Mouse (Mus musculus) heart, postnatal 0 days (tissue): ENCODE measurements at regions not wholly inside any gene's neighbourhood (a gene's known extent, or its start where the extent isn't known, plus 50 kb on each side); places are given as distances from the start of the nearest gene placed in this dataset.

ENCODE experiments used
- ATAC-seq: fragments of 200-750 bp; cut with Nextera tagmentation; 2 replicates; pipeline ENCODE4 v1.8.0; 2017; ENCODE audit warnings: low read depth, moderate number of reproducible peaks, moderate library complexity; ENCODE audit not compliant: insufficient read depth
- DNase-seq: peaks from one replicate; pipeline ENCODE4 v3.0.0-alpha.2; 2016; ENCODE audit warnings: low spot score
- H3K27ac ChIP-seq: fragments of 300-500 bp; sonication (generic); 2 replicates; pipeline ENCODE4 v1.5.1; 2014; ENCODE audit warnings: low read depth, mild to moderate bottlenecking
- H3K27me3 ChIP-seq: fragments of 300-500 bp; sonication (generic); 2 replicates; pipeline ENCODE4 v1.6.1; 2014; ENCODE audit warnings: low read length, mixed read lengths; ENCODE audit not compliant: control insufficient read depth, insufficient read depth
- H3K36me3 ChIP-seq: fragments of 300-500 bp; sonication (generic); replicated peaks from 2 replicates; pipeline ENCODE4 v1.6.1; 2014; ENCODE audit warnings: low read length, mixed read lengths; ENCODE audit not compliant: control insufficient read depth, insufficient read depth
- H3K4me1 ChIP-seq: fragments of 300-500 bp; sonication (generic); 2 replicates; pipeline ENCODE4 v1.6.1; 2014; ENCODE audit warnings: antibody characterized with exemption; ENCODE audit not compliant: control insufficient read depth, insufficient read depth
- H3K4me2 ChIP-seq: fragments of 300-500 bp; sonication (generic); 2 replicates; pipeline ENCODE4 v1.6.1; 2014; ENCODE audit warnings: low read depth, mild to moderate bottlenecking, low read length, moderate library complexity
- H3K4me3 ChIP-seq: fragments of 300-500 bp; sonication (generic); 2 replicates; pipeline ENCODE4 v1.5.1; 2014; ENCODE audit warnings: low read depth, low read length
- H3K9ac ChIP-seq: fragments of 300-500 bp; sonication (generic); replicated peaks from 2 replicates; pipeline ENCODE4 v1.6.1; 2014; ENCODE audit warnings: low read depth, low read length, mixed read lengths
- H3K9me3 ChIP-seq: fragments of 300-500 bp; sonication (generic); replicated peaks from 2 replicates; pipeline ENCODE4 v1.6.1; 2016; ENCODE audit warnings: low read length; ENCODE audit not compliant: control insufficient read depth
- CTCF ChIP-seq: IDR thresholded peaks from 2 replicates; pipeline ENCODE4 v1.5.1; 2016; ENCODE audit warnings: antibody characterized with exemption, control low read depth, low read depth
- EP300 ChIP-seq: IDR thresholded peaks from 2 replicates; pipeline ENCODE4 v1.6.1; 2016; ENCODE audit warnings: antibody characterized with exemption, low read depth
- WGBS: fragments of 180-500 bp; shearing (Covaris S2); extraction: QIAGEN DNeasy Blood & Tissue Kit; methylation state at CpG from one replicate; pipeline ENCODE4 v1.1.7; 2014; 5-methylcytosine and 5-hydroxymethylcytosine counted together

GRCm38 (mm10) chr7:64013023-64013547 lies 74.4 kb upstream of the Klf13 start:
- Histone ChIP-seq H3K9me3 (0 out of 2 replicates have a peak, but pooled peaks cover 3% of the 10 kb centered on the region), H3K4me1 (0 out of 2 replicates have a peak, but pooled peaks cover 7% of the 10 kb centered on the region), H3K36me3 (no peaks in the 10 kb centered on the region), H3K27me3 (no peaks in the 10 kb centered on the region), H3K27ac (no peak overlapping the region), H3K4me3 (no peak overlapping the region), H3K4me2 (no peak overlapping the region), H3K9ac (no peak overlapping the region)
- TF ChIP-seq CTCF (no peak), EP300 (no peak)
- DNase-seq (no peak), ATAC-seq (no peak)
- WGBS, result 37% methylated on average over 5 of the region's 5 CpGs

GRCm38 (mm10) chr7:64012268-64012601 lies 73.5 kb upstream of the Klf13 start:
- H3K27me3 ChIP-seq, result no peaks in the 10 kb centered on the region
- TF ChIP-seq EP300 (no peak), CTCF (no peak)
- H3K27ac ChIP-seq, result no peak overlapping the region
- no peak for ATAC-seq
- no peaks in the 10 kb centered on the region for H3K36me3 ChIP-seq
- 72% methylated on average over 8 of the region's 8 CpGs for WGBS
- DNase-seq, result no peak
- H3K4me1 ChIP-seq, result 0 out of 2 replicates have a peak, but pooled peaks cover 7% of the 10 kb centered on the region
- no peak overlapping the region for H3K9ac ChIP-seq
- H3K4me3 ChIP-seq, result no peak overlapping the region
- 0 out of 2 replicates have a peak, but pooled peaks cover 3% of the 10 kb centered on the region for H3K9me3 ChIP-seq
- no peak overlapping the region for H3K4me2 ChIP-seq

DNA sequence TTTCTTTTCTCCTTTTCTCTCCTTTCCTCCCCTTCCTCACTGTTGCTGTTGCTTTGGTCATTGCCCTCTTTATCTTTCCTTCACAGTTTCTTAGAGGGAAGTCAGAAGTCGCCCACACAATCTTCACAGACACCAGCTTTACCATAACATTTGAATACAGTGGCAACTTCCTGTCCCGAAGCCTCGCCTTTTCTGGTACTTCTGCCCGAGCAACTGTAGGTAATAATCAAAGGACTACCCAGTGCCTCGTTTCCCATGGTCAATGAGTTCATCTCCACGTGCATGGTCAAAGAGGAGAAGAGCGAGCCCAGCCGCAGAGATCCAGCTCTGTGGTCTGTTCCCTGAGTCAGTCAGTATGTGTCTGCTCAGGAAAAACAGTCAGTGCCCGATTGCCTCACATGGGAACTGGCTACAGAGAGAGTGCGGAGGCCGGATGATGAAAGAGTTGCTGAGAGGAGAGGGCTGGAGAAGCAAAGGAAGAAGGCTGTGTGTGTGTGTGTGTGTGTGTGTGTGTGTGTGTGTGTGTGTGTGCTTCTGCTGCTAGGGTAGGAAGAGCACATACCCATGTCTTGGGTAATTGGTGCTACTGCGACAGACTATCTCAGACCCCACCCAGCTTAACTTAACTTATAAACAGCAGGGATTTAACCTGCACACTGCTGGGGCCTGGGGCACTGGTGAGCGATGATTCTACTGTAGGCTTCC lies 73.0 kb upstream of the Klf13 start:
- Histone ChIP-seq H3K4me3 (no peak overlapping the region), H3K4me2 (no peak overlapping the region), H3K27me3 (no peaks in the 10 kb centered on the region), H3K9me3 (0 out of 2 replicates have a peak, but pooled peaks cover 3% of the 10 kb centered on the region), H3K9ac (no peak overlapping the region), H3K36me3 (no peaks in the 10 kb centered on the region), H3K27ac (peak overlapping the region; percentile 63; the same call in 1 of the 2 replicates), H3K4me1 (0 out of 2 replicates have a peak, but pooled peaks cover 7% of the 10 kb centered on the region)
- DNase-seq (no peak), ATAC-seq (peak; percentile 63; the same call in 1 of the 2 replicates)
- WGBS, result 47% methylated on average over 13 of the region's 13 CpGs
- TF ChIP-seq EP300 (no peak), CTCF (no peak)

DNA sequence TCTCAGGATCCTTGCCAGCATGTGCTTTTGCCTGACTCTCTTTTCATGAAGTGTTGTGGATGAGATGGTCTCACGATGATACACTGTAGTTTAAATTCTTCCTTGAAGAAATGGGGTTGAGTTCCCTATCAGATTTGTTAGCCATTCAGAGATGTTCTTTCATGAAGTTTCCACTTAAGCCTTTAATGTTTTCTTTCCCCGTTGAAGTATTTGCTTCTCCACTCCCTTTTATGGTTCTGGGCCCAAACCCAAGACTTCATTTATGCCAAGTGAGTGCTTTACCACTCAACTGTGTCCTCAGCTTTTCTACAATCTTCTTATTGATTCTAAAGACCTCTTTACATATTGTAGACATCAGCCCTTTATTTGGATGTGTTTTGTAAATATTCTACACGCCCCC lies 71.9 kb upstream of the Klf13 start:
- H3K27ac ChIP-seq, result no peak overlapping the region
- WGBS, result 82% methylated on average over 3 of the region's 3 CpGs
- no peaks in the 10 kb centered on the region for H3K27me3 ChIP-seq
- no peak overlapping the region for H3K9ac ChIP-seq
- ATAC-seq (no peak), DNase-seq (no peak)
- TF ChIP-seq CTCF, result no peak
- no peak for TF ChIP-seq EP300
- no peak overlapping the region for H3K4me2 ChIP-seq
- no peak overlapping the region for H3K4me3 ChIP-seq
- H3K4me1 ChIP-seq, result 0 out of 2 replicates have a peak, but pooled peaks cover 7% of the 10 kb centered on the region
- H3K36me3 ChIP-seq, result no peaks in the 10 kb centered on the region
- H3K9me3 ChIP-seq, result 0 out of 2 replicates have a peak, but pooled peaks cover 3% of the 10 kb centered on the region

- no peak overlapping the region for H3K9ac ChIP-seq
- no peak overlapping the region for H3K27ac ChIP-seq
- DNase-seq, result no peak
- 0 out of 2 replicates have a peak, but pooled peaks cover 3% of the 10 kb centered on the region for H3K9me3 ChIP-seq
- no peak for ATAC-seq
- no peaks in the 10 kb centered on the region for H3K36me3 ChIP-seq
- H3K4me3 ChIP-seq, result no peak overlapping the region
- H3K27me3 ChIP-seq, result no peaks in the 10 kb centered on the region
- TF ChIP-seq CTCF (no peak), EP300 (no peak)
- H3K4me2 ChIP-seq, result no peak overlapping the region
- H3K4me1 ChIP-seq, result no peaks in the 10 kb centered on the region
- 62% methylated on average over 3 of the region's 3 CpGs for WGBS
Measured at GRCm38 (mm10) chr7:64007766-64008165, 69.1 kb upstream of the Klf13 start.
